Mouse (Mus musculus): ENCODE data around the gene Notch4. TPM values are rescaled to one million over a fixed set of nuclear protein-coding genes. Genes with fewer than 3 reads are reported as not detected.

The Notch4 gene
- polyA plus RNA-seq, 1 experiment from 2014 or later = 8.9 TPM

DNA sequence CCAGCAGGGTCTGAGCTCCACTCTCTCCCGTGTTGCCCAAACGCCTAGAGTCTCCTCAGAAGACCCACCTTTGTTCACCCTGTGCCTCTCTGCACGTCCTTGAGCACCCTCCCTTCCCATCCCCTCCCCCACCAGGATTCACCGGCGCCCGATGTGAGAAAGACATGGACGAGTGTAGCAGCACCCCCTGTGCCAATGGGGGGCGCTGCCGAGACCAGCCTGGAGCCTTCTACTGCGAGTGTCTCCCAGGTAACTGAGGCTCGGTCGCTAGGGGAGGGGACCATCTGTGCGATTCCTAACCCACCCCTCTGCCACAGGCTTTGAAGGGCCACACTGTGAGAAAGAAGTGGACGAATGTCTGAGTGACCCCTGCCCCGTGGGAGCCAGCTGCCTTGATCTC lies 8.3 kb downstream of the Notch4 start:
- no peaks in the 10 kb centered on the region for H3K36me3 ChIP-seq
- no peak overlapping the region for H3K27ac ChIP-seq
- 8% methylated on average over 15 of the region's 15 CpGs for WGBS
- H3K9me3 ChIP-seq = no peaks in the 10 kb centered on the region
- 0 out of 2 replicates have a peak, but pooled peaks cover 6% of the 10 kb centered on the region for H3K4me1 ChIP-seq (replicated peaks)
- H3K27me3 ChIP-seq = 0 out of 2 replicates have a peak, but pooled peaks cover 7% of the 10 kb centered on the region
- no peak overlapping the region for H3K9ac ChIP-seq (replicated peaks)
- ATAC-seq = no peak
- no peak overlapping the region for H3K4me2 ChIP-seq (replicated peaks)
- no peak overlapping the region for H3K4me3 ChIP-seq (replicated peaks)

- H3K27me3 ChIP-seq = no peaks in the 10 kb centered on the region
- ATAC-seq = no peak
- no peak overlapping the region for H3K4me2 ChIP-seq (replicated peaks)
- 0 out of 2 replicates have a peak, but pooled peaks cover 6% of the 10 kb centered on the region for H3K4me1 ChIP-seq (replicated peaks)
- no peak overlapping the region for H3K9ac ChIP-seq (replicated peaks)
- 71% methylated on average over 5 of the region's 5 CpGs for WGBS
- no peak overlapping the region for H3K27ac ChIP-seq
- H3K9me3 ChIP-seq = no peaks in the 10 kb centered on the region
- no peaks in the 10 kb centered on the region for H3K36me3 ChIP-seq
- no peak overlapping the region for H3K4me3 ChIP-seq (replicated peaks)
Measured at GRCm38 (mm10) chr17:34576577-34576976, 12.5 kb downstream of the Notch4 start.

- WGBS = 88% methylated on average over 3 of the region's 3 CpGs
- no peak overlapping the region for H3K4me2 ChIP-seq (replicated peaks)
- H3K27me3 ChIP-seq = no peaks in the 10 kb centered on the region
- no peaks in the 10 kb centered on the region for H3K36me3 ChIP-seq
- no peak overlapping the region for H3K9ac ChIP-seq (replicated peaks)
- H3K4me1 ChIP-seq (replicated peaks) = no peaks in the 10 kb centered on the region
- H3K4me3 ChIP-seq (replicated peaks) = no peak overlapping the region
- no peak overlapping the region for H3K27ac ChIP-seq
- no peak for ATAC-seq
- no peaks in the 10 kb centered on the region for H3K9me3 ChIP-seq
Measured at GRCm38 (mm10) chr17:34578070-34578469, 14.0 kb downstream of the Notch4 start.

DNA sequence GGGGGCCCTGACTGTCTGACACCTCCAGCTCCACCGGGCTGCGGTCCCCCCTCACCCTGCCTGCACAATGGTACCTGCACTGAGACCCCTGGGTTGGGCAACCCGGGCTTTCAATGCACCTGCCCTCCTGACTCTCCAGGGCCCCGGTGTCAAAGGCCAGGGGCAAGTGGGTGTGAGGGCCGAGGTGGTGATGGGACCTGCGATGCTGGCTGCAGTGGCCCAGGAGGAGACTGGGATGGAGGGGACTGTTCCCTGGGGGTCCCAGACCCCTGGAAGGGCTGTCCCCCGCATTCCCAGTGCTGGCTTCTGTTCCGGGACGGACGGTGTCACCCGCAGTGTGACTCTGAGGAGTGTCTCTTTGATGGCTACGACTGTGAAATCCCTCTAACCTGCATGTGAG lies 18.5 kb downstream of the Notch4 start:
- no peak for ATAC-seq
- no peaks in the 10 kb centered on the region for H3K27me3 ChIP-seq

GRCm38 (mm10) chr17:34583397-34583796 lies 19.3 kb downstream of the Notch4 start:
- Histone ChIP-seq H3K27ac (no peak overlapping the region), H3K4me3 (replicated peaks) (no peak overlapping the region), H3K36me3 (no peaks in the 10 kb centered on the region), H3K27me3 (no peaks in the 10 kb centered on the region), H3K4me1 (replicated peaks) (peaks cover 21% of the 10 kb centered on the region), H3K9me3 (no peaks in the 10 kb centered on the region), H3K9ac (replicated peaks) (no peak overlapping the region), H3K4me2 (replicated peaks) (no peak overlapping the region)
- ATAC-seq = no peak
- WGBS = 76% methylated on average over 7 of the region's 7 CpGs

More for the DNA sequence above, 18.5 kb downstream of the Notch4 start:
- no peaks in the 10 kb centered on the region for H3K36me3 ChIP-seq
- WGBS = 90% methylated on average over 12 of the region's 12 CpGs
- H3K27ac ChIP-seq = no peak overlapping the region
- H3K9me3 ChIP-seq = no peaks in the 10 kb centered on the region
- 0 out of 2 replicates have a peak overlapping the region, but pooled peaks have one; percentile 1 for H3K9ac ChIP-seq (replicated peaks)
- peaks cover 14% of the 10 kb centered on the region for H3K4me1 ChIP-seq (replicated peaks)
- no peak overlapping the region for H3K4me2 ChIP-seq (replicated peaks)
- no peak overlapping the region for H3K4me3 ChIP-seq (replicated peaks)

DNA sequence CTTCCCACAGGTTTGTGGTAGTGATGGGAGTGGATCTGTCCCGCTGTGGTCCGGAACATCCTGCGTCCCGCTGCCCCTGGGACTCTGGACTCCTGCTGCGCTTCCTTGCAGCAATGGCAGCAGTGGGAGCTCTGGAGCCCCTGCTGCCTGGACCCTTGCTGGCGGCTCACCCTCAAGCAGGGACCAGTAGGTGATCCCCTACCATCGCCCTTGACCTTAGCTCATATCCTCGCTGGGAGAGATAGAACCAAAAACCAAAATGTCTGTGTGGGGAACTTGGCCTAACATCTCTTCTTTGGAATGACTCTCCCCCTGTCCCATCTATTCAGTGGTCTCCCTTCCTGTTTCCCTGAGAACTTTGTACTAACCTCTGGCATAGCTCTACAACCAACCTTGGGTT lies 19.8 kb downstream of the Notch4 start:
- H3K9ac ChIP-seq (replicated peaks) = no peak overlapping the region
- WGBS = 85% methylated on average over 8 of the region's 8 CpGs
- H3K4me2 ChIP-seq (replicated peaks) = no peak overlapping the region
- peaks cover 25% of the 10 kb centered on the region for H3K4me1 ChIP-seq (replicated peaks)
- no peak overlapping the region for H3K27ac ChIP-seq
- H3K27me3 ChIP-seq = no peaks in the 10 kb centered on the region
- ATAC-seq = no peak
- no peaks in the 10 kb centered on the region for H3K36me3 ChIP-seq
- no peak overlapping the region for H3K4me3 ChIP-seq (replicated peaks)
- no peaks in the 10 kb centered on the region for H3K9me3 ChIP-seq

DNA sequence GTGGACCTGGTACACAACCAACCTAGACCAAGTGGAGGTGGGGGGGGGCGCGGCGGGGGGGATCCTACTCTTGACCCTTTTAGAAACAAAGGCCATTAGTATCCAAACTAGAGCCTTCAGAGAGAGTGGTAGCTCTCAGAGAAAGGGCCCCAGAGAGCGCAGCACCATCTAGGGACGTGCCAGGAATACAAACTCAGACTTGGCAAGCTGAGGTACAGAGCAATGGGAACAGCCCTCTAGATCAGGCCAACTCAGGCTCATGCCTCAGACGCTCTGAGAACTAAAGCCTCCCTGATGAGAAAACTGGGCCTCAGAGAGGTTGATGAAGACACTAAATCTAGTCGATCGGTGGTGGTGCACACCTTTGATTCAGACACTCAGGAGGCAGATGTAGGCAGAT lies 21.1 kb downstream of the Notch4 start:
- Histone ChIP-seq H3K27me3 (no peaks in the 10 kb centered on the region), H3K4me2 (replicated peaks) (no peak overlapping the region), H3K9ac (replicated peaks) (no peak overlapping the region), H3K4me3 (replicated peaks) (peak overlapping the region; percentile 63; the same call in 1 of the 2 replicates), H3K36me3 (no peaks in the 10 kb centered on the region), H3K27ac (peak overlapping the region; percentile 100), H3K9me3 (no peaks in the 10 kb centered on the region), H3K4me1 (replicated peaks) (peaks cover 38% of the 10 kb centered on the region)
- no peak for ATAC-seq
- WGBS = 87% methylated on average over 8 of the region's 8 CpGs

GRCm38 (mm10) chr17:34585877-34586771 lies 22.1 kb downstream of the Notch4 start:
- H3K4me1 ChIP-seq (replicated peaks) = peaks cover 48% of the 10 kb centered on the region
- ATAC-seq = peak; percentile 27
- H3K4me2 ChIP-seq (replicated peaks) = peak overlapping the region; percentile 89
- no peaks in the 10 kb centered on the region for H3K27me3 ChIP-seq
- H3K36me3 ChIP-seq = no peaks in the 10 kb centered on the region
- whole genome bisulfite sequencing = 19% methylated on average over 32 of the region's 32 CpGs
- H3K9me3 ChIP-seq = no peaks in the 10 kb centered on the region
- H3K9ac ChIP-seq (replicated peaks) = peak overlapping the region; percentile 93
- peak overlapping the region; percentile 100 for H3K27ac ChIP-seq
- H3K4me3 ChIP-seq (replicated peaks) = peak overlapping the region; percentile 63

DNA sequence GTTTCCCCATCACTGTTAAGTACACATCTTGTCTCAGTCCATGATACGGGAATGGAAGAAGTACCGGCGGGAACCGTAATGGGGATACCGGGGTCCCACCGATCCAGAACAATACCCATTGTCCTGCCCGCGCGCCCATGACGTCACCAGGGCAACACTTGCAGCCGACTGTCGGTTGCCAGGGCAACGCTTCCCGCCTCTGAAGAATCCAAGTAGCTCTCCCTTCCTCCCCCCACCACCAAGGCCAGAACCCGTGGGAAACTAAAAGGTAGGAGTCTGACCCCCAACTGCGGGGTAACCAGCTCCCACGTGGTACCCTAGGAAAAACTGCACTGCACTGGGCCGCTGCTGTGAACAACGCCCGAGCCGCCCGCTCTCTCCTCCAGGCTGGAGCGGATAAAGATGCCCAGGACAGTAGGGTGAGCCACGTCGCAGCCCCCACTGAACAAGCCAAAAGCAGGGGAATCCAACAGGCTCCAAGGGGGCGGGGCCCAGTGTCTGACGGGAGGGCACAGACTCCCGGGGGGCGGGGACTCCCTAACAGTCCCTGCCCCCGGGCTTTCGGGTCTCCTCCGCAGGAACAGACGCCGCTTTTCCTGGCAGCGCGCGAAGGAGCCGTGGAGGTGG lies 22.8 kb downstream of the Notch4 start:
- peak overlapping the region; percentile 100 for H3K27ac ChIP-seq
- peak; percentile 79 for ATAC-seq
- no peaks in the 10 kb centered on the region for H3K36me3 ChIP-seq
- 0% methylated on average over 37 of the region's 38 CpGs for WGBS
- H3K9me3 ChIP-seq = no peaks in the 10 kb centered on the region
- H3K4me1 ChIP-seq (replicated peaks) = peaks cover 54% of the 10 kb centered on the region
- H3K4me3 ChIP-seq (replicated peaks) = peak overlapping the region; percentile 63
- peak overlapping the region; percentile 93 for H3K9ac ChIP-seq (replicated peaks)
- peak overlapping the region; percentile 89 for H3K4me2 ChIP-seq (replicated peaks)
- no peaks in the 10 kb centered on the region for H3K27me3 ChIP-seq

DNA sequence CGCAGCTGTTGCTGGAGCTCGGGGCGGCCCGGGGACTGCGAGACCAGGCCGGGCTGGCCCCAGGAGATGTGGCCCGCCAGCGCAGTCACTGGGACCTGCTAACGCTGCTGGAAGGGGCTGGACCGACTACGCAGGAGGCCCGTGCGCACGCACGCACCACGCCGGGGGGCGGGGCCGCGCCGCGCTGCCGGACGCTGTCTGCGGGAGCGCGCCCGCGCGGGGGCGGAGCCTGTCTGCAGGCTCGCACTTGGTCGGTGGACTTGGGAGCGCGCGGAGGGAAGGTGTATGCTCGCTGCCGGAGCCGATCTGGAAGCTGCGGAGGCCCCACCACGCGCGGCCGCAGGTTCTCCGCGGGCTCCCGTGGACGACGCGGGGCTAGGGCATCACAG lies 23.3 kb downstream of the Notch4 start:
- peak overlapping the region; percentile 93 for H3K9ac ChIP-seq (replicated peaks)
- WGBS = under 1% methylated on average over 37 of the region's 50 CpGs
- no peaks in the 10 kb centered on the region for H3K9me3 ChIP-seq
- no peaks in the 10 kb centered on the region for H3K36me3 ChIP-seq
- H3K4me2 ChIP-seq (replicated peaks) = peak overlapping the region; percentile 89
- H3K27ac ChIP-seq = peak overlapping the region; percentile 100
- H3K4me1 ChIP-seq (replicated peaks) = peaks cover 54% of the 10 kb centered on the region
- peak overlapping the region; percentile 63 for H3K4me3 ChIP-seq (replicated peaks)
- no peaks in the 10 kb centered on the region for H3K27me3 ChIP-seq
- ATAC-seq = peak; percentile 87

GRCm38 (mm10) chr17:34587814-34588213 lies 23.7 kb downstream of the Notch4 start:
- Histone ChIP-seq H3K9ac (replicated peaks) (peak overlapping the region; percentile 93), H3K4me3 (replicated peaks) (peak overlapping the region; percentile 63), H3K36me3 (no peaks in the 10 kb centered on the region), H3K9me3 (no peaks in the 10 kb centered on the region), H3K4me2 (replicated peaks) (peak overlapping the region; percentile 89), H3K27me3 (no peaks in the 10 kb centered on the region), H3K27ac (peak overlapping the region; percentile 100), H3K4me1 (replicated peaks) (peaks cover 57% of the 10 kb centered on the region)
- ATAC-seq = no peak
- WGBS = 3% methylated on average over 19 of the region's 19 CpGs

GRCm38 (mm10) chr17:34588767-34589166 lies 24.7 kb downstream of the Notch4 start:
- Histone ChIP-seq H3K27ac (no peak overlapping the region), H3K9me3 (no peaks in the 10 kb centered on the region), H3K9ac (replicated peaks) (no peak overlapping the region), H3K4me1 (replicated peaks) (peaks cover 67% of the 10 kb centered on the region), H3K27me3 (no peaks in the 10 kb centered on the region), H3K4me3 (replicated peaks) (no peak overlapping the region), H3K4me2 (replicated peaks) (no peak overlapping the region), H3K36me3 (no peaks in the 10 kb centered on the region)
- ATAC-seq = no peak
- 75% methylated on average over 3 of the region's 3 CpGs for WGBS
